Mouse (Mus musculus) forebrain, embryonic 13.5 days (tissue): ENCODE data around the gene Zp3. TPM values are rescaled to one million over a fixed set of nuclear protein-coding genes. Genes with fewer than 3 reads are reported as not detected.

Source experiments
- ATAC-seq: fragments of 200-750 bp; cut with Nextera tagmentation; 2 replicates; pipeline ENCODE4 v1.8.0; 2017
- H3K27ac ChIP-seq: fragments of 300-500 bp; sonication (generic); 2 replicates; pipeline ENCODE4 v1.5.1; 2015; ENCODE audit warnings: inconsistent platforms, mild to moderate bottlenecking, moderate library complexity
- H3K27me3 ChIP-seq: fragments of 300-500 bp; sonication (generic); 2 replicates; pipeline ENCODE4 v1.6.1; 2015; ENCODE audit warnings: mild to moderate bottlenecking, inconsistent platforms
- H3K36me3 ChIP-seq: fragments of 300-500 bp; sonication (generic); 2 replicates; pipeline ENCODE4 v1.6.1; 2015; ENCODE audit warnings: mild to moderate bottlenecking, inconsistent platforms; ENCODE audit not compliant: poor library complexity, severe bottlenecking
- H3K4me1 ChIP-seq: fragments of 300-500 bp; sonication (generic); 2 replicates; pipeline ENCODE4 v1.6.1; 2015; ENCODE audit warnings: inconsistent platforms
- H3K4me2 ChIP-seq: fragments of 300-500 bp; sonication (generic); 2 replicates; pipeline ENCODE4 v1.6.1; 2015; ENCODE audit warnings: inconsistent platforms, mild to moderate bottlenecking, moderate library complexity
- H3K4me3 ChIP-seq: fragments of 300-500 bp; sonication (generic); 2 replicates; pipeline ENCODE4 v1.5.1; 2015; ENCODE audit warnings: mild to moderate bottlenecking, inconsistent platforms
- H3K9ac ChIP-seq: fragments of 300-500 bp; sonication (generic); 2 replicates; pipeline ENCODE4 v1.6.1; 2015; ENCODE audit warnings: mild to moderate bottlenecking, inconsistent platforms
- H3K9me3 ChIP-seq: fragments of 300-500 bp; sonication (generic); replicated peaks from 2 replicates; pipeline ENCODE4 v1.6.1; 2016; ENCODE audit warnings: inconsistent platforms
- WGBS: fragments of 180-500 bp; shearing (Covaris S2); methylation state at CpG from one replicate; pipeline ENCODE4 v1.1.7; 2015; 5-methylcytosine and 5-hydroxymethylcytosine counted together
- polyA plus RNA-seq: library from polyadenylated mRNA; unstranded; fragments of >200 nt; fragmentation: Nextera tagmentation; extraction: Ambion mirVana; gene quantifications from 2 replicates; pipeline ENCODE4 v1.2.1, GENCODE M21; 2015

The Zp3 gene
- polyA plus RNA-seq, 1 experiment from 2014 or later = not detected

GRCm38 (mm10) chr5:136016014-136016876 is 36.3 kb downstream of the Zp3 start:
- WGBS = 66% methylated on average over 10 of the region's 10 CpGs
- H3K9me3 ChIP-seq = no peaks in the 10 kb centered on the region
- H3K4me1 ChIP-seq = peaks cover 16% of the 10 kb centered on the region
- peaks cover 46% of the 10 kb centered on the region for H3K36me3 ChIP-seq
- no peak overlapping the region for H3K4me3 ChIP-seq
- H3K4me2 ChIP-seq = no peak overlapping the region
- no peak for ATAC-seq
- 0 out of 2 replicates have a peak overlapping the region, but pooled peaks have one; percentile 35 for H3K9ac ChIP-seq
- H3K27me3 ChIP-seq = no peaks in the 10 kb centered on the region
- H3K27ac ChIP-seq = peak overlapping the region; percentile 36

GRCm38 (mm10) chr5:136017262-136017661 is 37.4 kb downstream of the Zp3 start:
- H3K4me3 ChIP-seq = no peak overlapping the region
- peaks cover 44% of the 10 kb centered on the region for H3K36me3 ChIP-seq
- ATAC-seq = 0 out of 2 replicates have a peak, but pooled peaks have one; percentile 33
- no peak overlapping the region for H3K9ac ChIP-seq
- H3K4me1 ChIP-seq = peaks cover 16% of the 10 kb centered on the region
- H3K27ac ChIP-seq = no peak overlapping the region; the same call in 1 of the 2 replicates
- H3K27me3 ChIP-seq = no peaks in the 10 kb centered on the region
- H3K9me3 ChIP-seq = no peaks in the 10 kb centered on the region
- H3K4me2 ChIP-seq = no peak overlapping the region
- WGBS = 80% methylated on average over 6 of the region's 6 CpGs

DNA sequence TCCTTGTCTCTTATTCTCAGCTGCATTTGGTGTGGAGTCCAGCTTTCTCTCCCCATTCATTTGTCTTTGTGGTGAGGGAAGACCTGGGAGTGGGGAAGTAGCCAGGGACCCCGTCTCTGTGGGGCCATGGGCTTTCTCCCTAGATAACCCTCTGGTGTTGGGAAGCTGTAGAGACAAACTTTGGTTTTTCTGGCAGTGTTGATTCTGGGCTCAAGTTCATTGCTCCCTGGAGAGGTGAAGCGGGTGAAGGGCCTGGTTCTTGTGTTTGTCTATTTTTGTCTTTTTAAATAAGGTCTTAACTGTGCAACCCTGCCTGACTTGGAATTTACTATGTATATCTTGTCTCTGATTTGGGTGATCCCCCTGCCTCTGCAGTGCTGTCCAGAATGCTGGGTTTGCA is 38.8 kb downstream of the Zp3 start:
- Histone ChIP-seq H3K4me1 (peaks cover 16% of the 10 kb centered on the region), H3K36me3 (peaks cover 37% of the 10 kb centered on the region; the same call in 1 of the 2 replicates), H3K9me3 (no peaks in the 10 kb centered on the region), H3K4me3 (no peak overlapping the region), H3K4me2 (no peak overlapping the region), H3K9ac (no peak overlapping the region), H3K27me3 (no peaks in the 10 kb centered on the region), H3K27ac (no peak overlapping the region)
- no peak for ATAC-seq
- 86% methylated on average over 2 of the region's 2 CpGs for WGBS

DNA sequence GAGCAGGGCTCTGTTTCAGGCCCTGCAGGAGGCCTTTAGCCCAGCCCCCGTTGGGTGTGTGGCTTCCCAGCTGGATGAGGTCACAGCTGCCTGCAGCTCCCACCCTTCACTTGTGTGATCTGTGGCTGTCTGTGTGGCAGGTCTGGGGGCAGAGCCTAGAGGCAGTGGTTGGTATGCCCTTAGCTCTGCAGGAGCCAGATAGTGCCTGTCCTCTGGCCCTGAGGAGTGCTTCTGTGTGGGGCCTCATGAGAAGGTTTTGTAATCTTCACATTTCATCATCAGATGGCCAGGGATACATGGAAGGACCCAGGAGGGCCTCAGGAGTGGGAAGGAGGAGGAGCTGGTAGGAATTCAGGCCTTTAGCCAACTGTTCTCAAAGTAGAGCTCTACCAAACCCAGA is 40.0 kb downstream of the Zp3 start:
- Histone ChIP-seq H3K27ac (no peak overlapping the region; the same call in 1 of the 2 replicates), H3K9ac (no peak overlapping the region), H3K4me1 (peaks cover 16% of the 10 kb centered on the region), H3K27me3 (no peaks in the 10 kb centered on the region), H3K36me3 (peaks cover 34% of the 10 kb centered on the region), H3K9me3 (no peaks in the 10 kb centered on the region), H3K4me2 (no peak overlapping the region), H3K4me3 (no peak overlapping the region)
- 32% methylated on average over 1 of the region's 1 CpGs for WGBS
- ATAC-seq = no peak

DNA sequence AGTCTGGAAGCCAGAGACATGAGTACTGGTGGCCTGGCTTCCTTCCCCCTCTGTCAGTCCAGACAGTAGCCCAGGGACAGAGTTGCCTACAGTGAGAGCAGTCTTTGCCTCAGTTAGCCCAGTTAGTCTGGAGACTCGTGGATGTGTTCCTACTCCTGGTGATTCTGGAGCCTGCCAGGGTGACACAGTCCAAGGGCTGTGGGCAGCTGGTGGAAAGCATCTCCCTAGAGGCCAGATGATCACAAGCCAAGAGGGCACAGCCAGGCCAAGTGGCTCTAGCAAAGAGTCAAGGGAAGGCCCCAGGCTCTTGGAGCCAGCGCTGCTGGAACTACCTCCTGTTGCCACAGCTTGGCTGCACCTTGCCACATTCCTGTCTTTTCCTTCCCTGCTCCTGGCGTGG is 45.8 kb downstream of the Zp3 start:
- H3K36me3 ChIP-seq = peaks cover 72% of the 10 kb centered on the region
- H3K9ac ChIP-seq = no peak overlapping the region

DNA sequence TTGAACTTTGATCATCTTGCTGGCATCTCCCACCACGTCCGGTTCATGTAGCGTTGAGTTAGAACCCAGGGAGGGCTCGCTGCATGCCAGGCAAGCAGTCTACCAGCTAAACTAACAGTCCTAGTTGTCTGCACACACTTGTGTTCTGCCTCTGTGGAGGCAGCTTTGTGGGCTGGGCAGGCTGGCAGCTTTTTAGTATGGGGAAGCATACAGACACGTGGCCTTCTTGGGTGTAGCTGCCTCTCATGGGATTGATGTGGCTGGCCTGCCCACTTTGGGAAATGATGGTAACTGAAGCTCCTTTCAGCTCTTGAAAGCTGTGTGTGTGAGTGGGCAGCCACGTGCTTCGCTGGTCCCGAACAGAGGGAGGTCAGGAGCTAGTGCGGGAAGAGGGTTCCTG is 47.0 kb downstream of the Zp3 start:
- H3K4me2 ChIP-seq = no peak overlapping the region
- no peak overlapping the region for H3K4me3 ChIP-seq
- H3K9ac ChIP-seq = no peak overlapping the region
- no peaks in the 10 kb centered on the region for H3K27me3 ChIP-seq
- WGBS = 81% methylated on average over 9 of the region's 9 CpGs
- H3K4me1 ChIP-seq = no peaks in the 10 kb centered on the region
- H3K9me3 ChIP-seq = no peaks in the 10 kb centered on the region
- no peak overlapping the region for H3K27ac ChIP-seq
- peaks cover 78% of the 10 kb centered on the region for H3K36me3 ChIP-seq
- ATAC-seq = no peak

More for the DNA sequence above, 45.8 kb downstream of the Zp3 start:
- no peak overlapping the region for H3K4me3 ChIP-seq
- H3K4me1 ChIP-seq = no peaks in the 10 kb centered on the region
- 93% methylated on average over 3 of the region's 3 CpGs for WGBS
- no peak overlapping the region for H3K4me2 ChIP-seq
- H3K9me3 ChIP-seq = no peaks in the 10 kb centered on the region
- no peaks in the 10 kb centered on the region for H3K27me3 ChIP-seq
- H3K27ac ChIP-seq = no peak overlapping the region
- no peak for ATAC-seq

- Histone ChIP-seq H3K27me3 (no peaks in the 10 kb centered on the region), H3K27ac (no peak overlapping the region), H3K4me3 (no peak overlapping the region), H3K4me1 (no peaks in the 10 kb centered on the region), H3K9ac (no peak overlapping the region), H3K9me3 (no peaks in the 10 kb centered on the region), H3K4me2 (no peak overlapping the region), H3K36me3 (peaks cover 83% of the 10 kb centered on the region)
- no peak for ATAC-seq
- WGBS = 81% methylated on average over 11 of the region's 11 CpGs
Measured at GRCm38 (mm10) chr5:136027612-136028311, 47.9 kb downstream of the Zp3 start.

DNA sequence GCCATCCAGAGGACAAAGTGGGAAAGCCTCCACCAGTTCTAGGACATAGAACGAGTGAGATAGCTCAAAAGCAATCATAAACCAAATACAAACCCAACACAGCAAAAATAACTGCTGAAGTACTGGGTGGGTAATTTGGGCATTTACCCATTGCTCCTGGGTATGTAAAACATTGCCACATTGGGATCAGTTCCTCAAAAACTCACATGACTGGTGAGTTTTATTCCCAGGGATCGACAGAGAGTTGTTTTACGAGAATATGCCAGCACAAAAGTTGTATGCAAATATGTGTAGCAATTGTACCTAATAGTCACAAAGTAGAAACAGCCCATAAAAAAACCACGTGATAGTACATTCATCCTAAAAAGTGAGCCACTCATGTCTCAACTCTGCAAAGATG is 55.0 kb downstream of the Zp3 start:
- 84% methylated on average over 4 of the region's 4 CpGs for WGBS
- peaks cover 34% of the 10 kb centered on the region for H3K36me3 ChIP-seq
- H3K4me2 ChIP-seq = no peak overlapping the region
- H3K9ac ChIP-seq = no peak overlapping the region
- H3K4me1 ChIP-seq = no peaks in the 10 kb centered on the region
- no peaks in the 10 kb centered on the region for H3K9me3 ChIP-seq
- no peak overlapping the region for H3K27ac ChIP-seq
- ATAC-seq = no peak
- H3K27me3 ChIP-seq = no peaks in the 10 kb centered on the region
- H3K4me3 ChIP-seq = no peak overlapping the region

DNA sequence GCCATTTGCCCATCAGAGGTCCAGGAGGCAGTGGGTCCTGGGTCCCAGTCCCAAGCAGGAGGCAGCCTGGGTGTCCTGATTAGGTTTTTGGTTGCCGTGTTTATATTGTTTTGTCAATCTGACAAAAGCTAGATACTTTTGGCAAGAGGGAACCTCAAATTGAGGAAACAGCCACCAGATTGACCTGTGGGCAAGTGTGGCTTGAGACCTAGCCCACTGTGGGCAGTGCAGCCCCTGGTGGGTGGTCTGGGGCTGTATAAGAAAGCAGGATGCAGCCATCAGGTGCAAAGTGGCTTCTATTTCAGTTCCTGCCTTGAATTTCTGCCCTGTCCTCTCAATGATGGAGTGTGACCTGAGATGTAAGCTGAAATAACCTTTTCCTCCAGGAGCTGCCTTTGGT is 55.4 kb downstream of the Zp3 start:
- 87% methylated on average over 1 of the region's 1 CpGs for WGBS
- peaks cover 30% of the 10 kb centered on the region for H3K36me3 ChIP-seq
- H3K4me3 ChIP-seq = no peak overlapping the region
- H3K27ac ChIP-seq = no peak overlapping the region
- no peaks in the 10 kb centered on the region for H3K9me3 ChIP-seq
- H3K9ac ChIP-seq = no peak overlapping the region
- no peaks in the 10 kb centered on the region for H3K4me1 ChIP-seq
- no peak for ATAC-seq
- H3K4me2 ChIP-seq = no peak overlapping the region
- H3K27me3 ChIP-seq = no peaks in the 10 kb centered on the region

DNA sequence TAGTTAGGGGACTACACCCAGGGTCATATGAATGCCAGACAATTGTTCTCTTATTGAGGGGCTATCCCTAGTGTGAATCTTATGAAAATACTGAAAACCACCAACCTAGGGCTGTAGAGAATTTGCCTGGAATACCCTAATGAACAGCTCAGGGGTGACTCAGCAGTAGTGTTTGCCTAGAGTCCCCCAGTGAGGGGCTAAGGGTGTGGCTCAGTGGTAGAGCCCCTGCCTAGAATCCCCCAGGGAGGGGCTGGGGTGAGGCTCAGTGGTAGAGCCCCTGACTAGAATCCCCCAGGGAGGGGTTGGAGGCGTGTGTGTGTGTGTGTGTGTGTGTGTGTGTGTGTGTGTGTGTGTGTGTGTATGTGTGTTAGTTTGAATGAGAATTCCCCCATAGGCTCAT is 56.8 kb downstream of the Zp3 start:
- H3K9ac ChIP-seq = no peak overlapping the region
- H3K4me2 ChIP-seq = no peak overlapping the region
- ATAC-seq = no peak
- 0 out of 2 replicates have a peak, but pooled peaks cover 3% of the 10 kb centered on the region for H3K4me1 ChIP-seq
- H3K27me3 ChIP-seq = no peaks in the 10 kb centered on the region
- no peaks in the 10 kb centered on the region for H3K9me3 ChIP-seq
- WGBS = 100% methylated on average over 1 of the region's 1 CpGs
- no peak overlapping the region for H3K27ac ChIP-seq
- peaks cover 16% of the 10 kb centered on the region for H3K36me3 ChIP-seq
- no peak overlapping the region for H3K4me3 ChIP-seq
